Mouse (Mus musculus) lung, postnatal 0 days (tissue): ENCODE measurements around the gene Rnf208.

ENCODE experiments used
- CTCF ChIP-seq: IDR thresholded peaks from 2 replicates; pipeline ENCODE4 v1.5.1; 2016; ENCODE audit warnings: antibody characterized with exemption, mild to moderate bottlenecking
- EP300 ChIP-seq: IDR thresholded peaks from 2 replicates; pipeline ENCODE4 v1.6.1; 2016; ENCODE audit warnings: antibody characterized with exemption, mild to moderate bottlenecking, control low read depth

GRCm38 (mm10) chr2:25239766-25240165 is 2.3 kb upstream of the Rnf208 start:
- no peak for TF ChIP-seq EP300
- no peak for TF ChIP-seq CTCF
